Mouse (Mus musculus): Measurements from ENCODE around the gene Tnfsfm13. TPM values are rescaled to one million over a fixed set of nuclear protein-coding genes. Genes with fewer than 3 reads are reported as not detected.

Tnfsfm13 gene
- polyA plus RNA-seq, 1 experiment = 1.6 TPM

- no peak overlapping the region for H3K4me2 ChIP-seq (ENCODE audit: low read depth)
- no peak overlapping the region for H3K4me3 ChIP-seq
- peaks cover 6% of the 10 kb centered on the region for H3K36me3 ChIP-seq (ENCODE audit: control insufficient read depth, insufficient read depth)
- no peaks in the 10 kb centered on the region for H3K27me3 ChIP-seq (ENCODE audit: control insufficient read depth, insufficient read depth, insufficient read length)
- peaks cover 23% of the 10 kb centered on the region for H3K79me2 ChIP-seq (ENCODE audit: control insufficient read depth, insufficient read depth)
- H3ac ChIP-seq (ENCODE audit: control insufficient read depth, insufficient read length) = no peak overlapping the region
- no peak for TF ChIP-seq MYOG (IDR thresholded peaks at IDR 0.05; ENCODE audit: control insufficient read depth in 1 of 3, insufficient read depth in 1 of 3, insufficient read length in 2 of 3, low read depth in 2 of 3)
These were observed 39.1 kb downstream of the Tnfsfm13 start for GRCm38 (mm10) chr11:69656617-69657461.

- H3K4me2 ChIP-seq (ENCODE audit: low read depth) = no peak overlapping the region
- TF ChIP-seq E2F4 (IDR thresholded peaks at IDR 0.05; ENCODE audit: insufficient read depth) = no peak
- no peak for TF ChIP-seq MYOG (IDR thresholded peaks at IDR 0.05; ENCODE audit: control insufficient read depth in 1 of 3, insufficient read depth in 1 of 3, insufficient read length in 2 of 3, low read depth in 2 of 3)
- no peak for TF ChIP-seq POLR2A (IDR thresholded peaks at IDR 0.05; ENCODE audit: insufficient read length, low read depth)
- no peak for TF ChIP-seq TCF12 (IDR thresholded peaks at IDR 0.05; ENCODE audit: insufficient read depth, poor library complexity, severe bottlenecking)
- no peak for TF ChIP-seq MYOD1 (IDR thresholded peaks at IDR 0.05; ENCODE audit: control insufficient read depth in 1 of 3, insufficient read length in 2 of 3, low read depth in 2 of 3)
- TF ChIP-seq USF1 (IDR thresholded peaks at IDR 0.05; ENCODE audit: low read depth) = no peak
- peaks cover 7% of the 10 kb centered on the region for H3K36me3 ChIP-seq (ENCODE audit: control insufficient read depth, insufficient read depth)
- peaks cover 15% of the 10 kb centered on the region for H3K79me2 ChIP-seq (ENCODE audit: control insufficient read depth, insufficient read depth)
- no peak overlapping the region for H3ac ChIP-seq (ENCODE audit: control insufficient read depth, insufficient read length)
- H3K4me3 ChIP-seq = no peak overlapping the region
- H3K27me3 ChIP-seq (ENCODE audit: control insufficient read depth, insufficient read depth, insufficient read length) = no peaks in the 10 kb centered on the region
These were observed 39.8 kb downstream of the Tnfsfm13 start for GRCm38 (mm10) chr11:69656065-69656455.

- Histone ChIP-seq H3ac (ENCODE audit: control insufficient read depth, insufficient read length) (no peak within 1 kb of the TSS), H3K79me2 (ENCODE audit: control insufficient read depth, insufficient read depth) (peaks cover 9% of the 10 kb centered on the region), H3K4me2 (ENCODE audit: low read depth) (no peak within 1 kb of the TSS), H3K27me3 (ENCODE audit: control insufficient read depth, insufficient read depth, insufficient read length) (no peaks in the 10 kb centered on the region), H3K4me3 (no peak within 1 kb of the TSS), H3K36me3 (ENCODE audit: control insufficient read depth, insufficient read depth) (peaks cover 10% of the 10 kb centered on the region)
- no peak for TF ChIP-seq TCF12 (IDR thresholded peaks at IDR 0.05; ENCODE audit: insufficient read depth, poor library complexity, severe bottlenecking)
- no peak for TF ChIP-seq MYOD1 (IDR thresholded peaks at IDR 0.05; ENCODE audit: control insufficient read depth in 1 of 3, insufficient read length in 2 of 3, low read depth in 2 of 3)
- TF ChIP-seq E2F4 (IDR thresholded peaks at IDR 0.05; ENCODE audit: insufficient read depth) = no peak
- no peak for TF ChIP-seq MYOG (IDR thresholded peaks at IDR 0.05; ENCODE audit: control insufficient read depth in 1 of 3, insufficient read depth in 1 of 3, insufficient read length in 2 of 3, low read depth in 2 of 3)
- TF ChIP-seq REST (IDR thresholded peaks at IDR 0.05; ENCODE audit: insufficient read depth, insufficient read length) = no peak
- TF ChIP-seq SRF (IDR thresholded peaks at IDR 0.05; ENCODE audit: control insufficient read depth, insufficient read length, low read depth) = no peak
- no peak for TF ChIP-seq POLR2AphosphoS2 (IDR thresholded peaks at IDR 0.05; ENCODE audit: insufficient read length, low read depth)
- TF ChIP-seq MAX (IDR thresholded peaks at IDR 0.05; ENCODE audit: low read depth) = no peak
- TF ChIP-seq USF1 (IDR thresholded peaks at IDR 0.05; ENCODE audit: low read depth) = no peak
- no peak for TF ChIP-seq POLR2A (IDR thresholded peaks at IDR 0.05; ENCODE audit: insufficient read length, low read depth)
These were observed 40.4 kb downstream of the Tnfsfm13 start, which contains the start of gene Sox15 for GRCm38 (mm10) chr11:69655264-69656064. Sox15 (plus strand) TSS chr11:69655314.

DNA sequence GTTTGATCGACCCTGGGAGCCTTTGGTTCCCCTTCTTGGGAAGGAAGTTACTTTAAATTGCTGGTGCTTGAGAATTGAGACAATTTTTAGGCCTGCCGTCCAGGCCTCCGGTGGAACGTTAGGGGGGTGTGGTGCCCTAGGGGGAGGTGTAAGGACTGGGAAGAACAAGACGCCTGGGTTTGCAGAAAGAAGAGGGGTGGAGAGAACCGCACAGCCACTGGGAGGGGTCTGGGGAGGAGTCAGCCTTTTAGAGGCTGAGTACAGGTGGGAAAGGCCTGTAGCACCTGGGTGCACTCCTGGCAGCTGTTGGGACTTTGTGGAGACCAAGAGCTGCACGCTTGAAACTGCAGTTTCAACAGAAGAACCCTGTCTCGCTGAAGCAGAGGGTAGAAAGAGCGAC, 41.1 kb downstream of the Tnfsfm13 start:
- H3K36me3 ChIP-seq (ENCODE audit: control insufficient read depth, insufficient read depth) = peaks cover 14% of the 10 kb centered on the region
- no peak overlapping the region for H3K4me3 ChIP-seq
- no peak overlapping the region for H3K4me2 ChIP-seq (ENCODE audit: low read depth)
- H3K27me3 ChIP-seq (ENCODE audit: control insufficient read depth, insufficient read depth, insufficient read length) = no peaks in the 10 kb centered on the region
- H3K79me2 ChIP-seq (ENCODE audit: control insufficient read depth, insufficient read depth) = peaks cover 2% of the 10 kb centered on the region
- TF ChIP-seq E2F4 (IDR thresholded peaks at IDR 0.05; ENCODE audit: insufficient read depth) (no peak), MYOG (IDR thresholded peaks at IDR 0.05; ENCODE audit: control insufficient read depth in 1 of 3, insufficient read depth in 1 of 3, insufficient read length in 2 of 3, low read depth in 2 of 3) (no peak), MAX (IDR thresholded peaks at IDR 0.05; ENCODE audit: low read depth) (no peak), SRF (IDR thresholded peaks at IDR 0.05; ENCODE audit: control insufficient read depth, insufficient read length, low read depth) (no peak), POLR2AphosphoS2 (IDR thresholded peaks at IDR 0.05; ENCODE audit: insufficient read length, low read depth) (no peak), POLR2A (IDR thresholded peaks at IDR 0.05; ENCODE audit: insufficient read length, low read depth) (no peak), TCF12 (IDR thresholded peaks at IDR 0.05; ENCODE audit: insufficient read depth, poor library complexity, severe bottlenecking) (no peak), TCF3 (IDR thresholded peaks at IDR 0.05; ENCODE audit: insufficient read length, low read depth) (no peak), MYOD1 (IDR thresholded peaks at IDR 0.05; ENCODE audit: control insufficient read depth in 1 of 3, insufficient read length in 2 of 3, low read depth in 2 of 3) (no peak), REST (IDR thresholded peaks at IDR 0.05; ENCODE audit: insufficient read depth, insufficient read length) (no peak), CEBPB (IDR thresholded peaks at IDR 0.05; ENCODE audit: insufficient read depth, poor library complexity, severe bottlenecking) (no peak), USF1 (IDR thresholded peaks at IDR 0.05; ENCODE audit: low read depth) (no peak)
- no peak overlapping the region for H3ac ChIP-seq (ENCODE audit: control insufficient read depth, insufficient read length)
